Mouse (Mus musculus) brain, embryonic 14.5 days (tissue): ENCODE results near the gene Gclm.

Experiments used
- CTCF ChIP-seq: fragments of 200-500 bp; IDR thresholded peaks from 2 replicates; pipeline ENCODE4 v1.5.1; 2012; ENCODE audit warnings: inconsistent platforms, mild to moderate bottlenecking, moderate library complexity, borderline replicate concordance; ENCODE audit not compliant: insufficient read depth, insufficient read length; ENCODE audit errors: extremely low read depth
- POLR2A ChIP-seq: fragments of 200-500 bp; IDR thresholded peaks from 2 replicates; pipeline ENCODE4 v1.6.1; 2012; ENCODE audit warnings: mild to moderate bottlenecking, inconsistent platforms, borderline replicate concordance; ENCODE audit not compliant: poor library complexity, insufficient read depth, insufficient read length, severe bottlenecking; ENCODE audit errors: extremely low read depth

DNA sequence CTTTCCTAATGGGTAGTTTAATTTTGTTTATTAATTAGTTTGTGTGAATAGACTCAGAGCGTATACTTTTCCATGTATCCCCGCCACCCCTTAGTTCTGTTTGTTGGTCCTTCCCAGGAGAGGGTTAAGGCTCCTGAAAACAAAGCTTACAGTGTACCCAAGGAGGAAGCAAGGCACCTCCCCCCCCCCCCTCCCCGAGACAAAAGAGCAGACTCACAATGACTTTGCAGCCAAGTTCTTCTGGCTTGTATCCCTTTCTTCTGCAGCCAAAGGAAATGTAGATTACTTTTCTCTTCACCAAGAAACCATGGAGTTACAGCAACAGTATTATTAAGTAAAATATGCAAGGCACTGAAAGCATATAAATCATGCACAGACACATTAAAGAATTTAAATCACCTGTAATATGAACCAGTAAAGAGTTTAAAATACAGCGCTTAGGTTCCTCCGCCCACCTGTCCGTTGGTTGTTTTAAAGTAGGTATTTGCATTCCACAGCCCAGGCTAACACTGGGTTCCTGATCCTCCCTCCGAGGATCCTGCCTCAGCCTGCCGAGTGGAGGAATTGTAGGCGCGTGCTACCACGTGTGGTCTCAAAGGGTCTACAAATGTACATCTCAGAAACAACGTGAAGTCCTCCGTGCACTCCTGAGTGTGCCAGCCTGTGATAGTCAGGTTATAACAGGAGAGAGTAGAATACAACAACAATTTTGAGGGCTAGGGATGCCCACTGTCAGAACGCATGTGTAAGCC, 1.8 kb upstream of the Gclm start:
- TF ChIP-seq POLR2A: no peak
- no peak for TF ChIP-seq CTCF
